Mouse (Mus musculus) testis, adult 2 months (tissue): ENCODE data around the gene Retreg1. TPM values are rescaled to one million over a fixed set of nuclear protein-coding genes. Genes with fewer than 3 reads are reported as not detected.

ENCODE experiments used
- H3K27ac ChIP-seq: fragments of 200-500 bp; 2 replicates; pipeline ENCODE4 v1.5.1; 2012; ENCODE audit warnings: low read depth, low read length; ENCODE audit not compliant: control insufficient read depth, insufficient read depth
- H3K27me3 ChIP-seq: fragments of 200-500 bp; 2 replicates; pipeline ENCODE4 v1.6.1; 2012; ENCODE audit warnings: mild to moderate bottlenecking, low read length, moderate library complexity; ENCODE audit not compliant: control insufficient read depth, insufficient read depth
- H3K36me3 ChIP-seq: fragments of 200-500 bp; 2 replicates; pipeline ENCODE4 v1.6.1; 2012; ENCODE audit warnings: mild to moderate bottlenecking, low read length; ENCODE audit not compliant: control insufficient read depth, insufficient read depth
- H3K4me1 ChIP-seq: fragments of 200-500 bp; 2 replicates; pipeline ENCODE4 v1.6.1; 2012; ENCODE audit warnings: low read length; ENCODE audit not compliant: control insufficient read depth, insufficient read depth
- H3K4me3 ChIP-seq: fragments of 200-500 bp; 2 replicates; pipeline ENCODE4 v1.5.1; 2012; ENCODE audit warnings: low read depth, mild to moderate bottlenecking, low read length, moderate library complexity, mixed read lengths; ENCODE audit not compliant: control insufficient read depth
- CTCF ChIP-seq: fragments of 200-500 bp; IDR thresholded peaks from 2 replicates; pipeline ENCODE4 v1.5.1; 2012; ENCODE audit warnings: low read depth, mild to moderate bottlenecking, inconsistent platforms, low read length, moderate library complexity; ENCODE audit not compliant: control insufficient read depth, insufficient read depth, insufficient replicate concordance
- POLR2A ChIP-seq: fragments of 200-500 bp; IDR thresholded peaks from 2 replicates; pipeline ENCODE4 v1.6.1; 2012; ENCODE audit warnings: low read depth, mild to moderate bottlenecking, inconsistent platforms, low read length, moderate library complexity; ENCODE audit not compliant: control insufficient read depth
- polyA plus RNA-seq: library from polyadenylated mRNA; depleted of rRNA; stranded (reverse); fragments of >200 nt; gene quantifications from 2 replicates; pipeline ENCODE4 v1.2.3, GENCODE M21; 2012

The Retreg1 gene
- polyA plus RNA-seq, 1 experiment = 46.1 TPM

DNA sequence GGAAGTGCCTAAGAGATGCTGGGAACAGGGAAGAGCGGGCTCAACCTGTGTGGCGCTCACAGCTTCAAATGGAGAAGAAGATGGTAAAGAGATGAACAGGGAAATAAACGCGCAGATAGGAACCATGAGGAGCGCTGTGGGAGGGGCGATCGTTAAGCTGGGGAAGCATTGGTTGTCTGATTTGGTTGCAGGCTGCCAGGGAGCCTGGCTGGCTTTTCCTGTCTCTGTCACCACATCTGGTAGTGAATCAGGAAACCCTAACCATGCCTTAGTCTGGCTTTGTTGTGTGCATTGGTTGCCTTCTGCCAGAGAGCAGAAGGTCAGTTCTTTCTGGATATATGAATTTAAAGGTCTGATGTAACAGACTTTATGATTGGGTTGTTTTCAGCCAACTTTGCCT, 28.5 kb downstream of the Retreg1 start:
- no peak overlapping the region for H3K27ac ChIP-seq
- no peak overlapping the region for H3K4me3 ChIP-seq
- no peaks in the 10 kb centered on the region for H3K27me3 ChIP-seq
- H3K4me1 ChIP-seq = peaks cover 4% of the 10 kb centered on the region
- no peak for TF ChIP-seq CTCF
- no peak for TF ChIP-seq POLR2A
- no peaks in the 10 kb centered on the region for H3K36me3 ChIP-seq

DNA sequence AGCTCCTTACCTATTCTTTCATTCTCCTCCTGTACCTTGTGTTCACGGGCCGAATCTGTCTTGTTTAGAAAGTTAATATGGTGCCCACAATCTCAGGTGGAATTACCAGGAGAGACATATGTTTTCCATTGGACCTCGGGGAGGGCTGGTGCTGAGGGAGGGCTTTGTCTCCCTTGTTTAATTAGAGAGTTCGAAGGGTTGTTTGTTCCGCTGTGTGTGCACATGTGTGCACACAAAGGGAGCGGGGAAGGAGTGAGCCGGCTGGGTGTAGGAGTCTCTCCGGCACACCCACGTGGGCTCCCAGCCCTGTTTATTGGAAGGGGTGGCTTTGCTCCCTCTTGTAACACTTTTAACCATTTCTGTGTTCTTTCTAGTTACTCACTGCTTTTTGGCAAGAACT, 29.1 kb downstream of the Retreg1 start:
- Histone ChIP-seq H3K27me3 (no peaks in the 10 kb centered on the region), H3K36me3 (no peaks in the 10 kb centered on the region), H3K4me3 (no peak overlapping the region), H3K4me1 (peaks cover 4% of the 10 kb centered on the region), H3K27ac (no peak overlapping the region)
- TF ChIP-seq CTCF = no peak
- no peak for TF ChIP-seq POLR2A

DNA sequence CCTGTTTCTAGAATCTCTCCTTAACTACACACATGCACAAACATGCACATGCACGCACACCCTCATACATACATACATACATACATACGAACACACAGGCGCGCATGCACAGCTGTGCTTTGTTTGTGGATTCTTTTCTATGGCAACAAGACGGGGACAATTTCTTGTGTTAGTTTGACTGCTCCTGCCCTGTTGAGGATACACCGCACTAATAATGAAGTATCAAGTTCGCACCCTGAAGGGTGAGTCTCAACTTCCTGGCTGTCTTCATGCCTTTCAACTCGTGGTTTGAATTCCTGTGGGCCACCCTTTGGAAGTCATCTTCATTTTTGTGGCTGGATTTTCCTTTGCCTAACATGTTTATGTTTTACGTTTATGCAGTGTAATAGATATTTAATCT, 29.7 kb downstream of the Retreg1 start:
- H3K27ac ChIP-seq = no peak overlapping the region
- no peaks in the 10 kb centered on the region for H3K27me3 ChIP-seq
- TF ChIP-seq POLR2A = no peak
- TF ChIP-seq CTCF = no peak
- H3K36me3 ChIP-seq = no peaks in the 10 kb centered on the region
- H3K4me1 ChIP-seq = peaks cover 4% of the 10 kb centered on the region
- no peak overlapping the region for H3K4me3 ChIP-seq

DNA sequence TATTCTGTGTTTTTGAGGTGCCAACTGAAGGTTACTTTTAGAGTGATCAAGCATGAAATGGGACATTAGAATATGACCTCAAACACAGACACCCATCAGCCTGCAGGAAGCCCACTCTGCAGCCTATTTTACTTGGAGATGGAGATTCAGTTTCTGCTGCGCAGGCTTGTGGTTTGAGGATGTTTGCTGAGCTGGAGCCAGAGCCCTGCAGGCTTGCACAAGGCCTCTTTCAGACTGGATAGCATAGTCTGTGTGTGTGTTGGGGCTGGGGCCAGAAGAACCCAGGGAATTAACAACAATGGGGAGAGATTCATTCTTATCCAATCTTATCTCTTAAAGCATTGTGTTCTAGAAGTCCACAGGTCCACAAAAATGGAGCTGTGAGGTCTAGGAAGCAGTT, 30.6 kb downstream of the Retreg1 start:
- peaks cover 4% of the 10 kb centered on the region for H3K4me1 ChIP-seq
- no peak overlapping the region for H3K4me3 ChIP-seq
- H3K27me3 ChIP-seq = no peaks in the 10 kb centered on the region
- TF ChIP-seq POLR2A (no peak), CTCF (no peak)
- H3K27ac ChIP-seq = no peak overlapping the region
- H3K36me3 ChIP-seq = no peaks in the 10 kb centered on the region

DNA sequence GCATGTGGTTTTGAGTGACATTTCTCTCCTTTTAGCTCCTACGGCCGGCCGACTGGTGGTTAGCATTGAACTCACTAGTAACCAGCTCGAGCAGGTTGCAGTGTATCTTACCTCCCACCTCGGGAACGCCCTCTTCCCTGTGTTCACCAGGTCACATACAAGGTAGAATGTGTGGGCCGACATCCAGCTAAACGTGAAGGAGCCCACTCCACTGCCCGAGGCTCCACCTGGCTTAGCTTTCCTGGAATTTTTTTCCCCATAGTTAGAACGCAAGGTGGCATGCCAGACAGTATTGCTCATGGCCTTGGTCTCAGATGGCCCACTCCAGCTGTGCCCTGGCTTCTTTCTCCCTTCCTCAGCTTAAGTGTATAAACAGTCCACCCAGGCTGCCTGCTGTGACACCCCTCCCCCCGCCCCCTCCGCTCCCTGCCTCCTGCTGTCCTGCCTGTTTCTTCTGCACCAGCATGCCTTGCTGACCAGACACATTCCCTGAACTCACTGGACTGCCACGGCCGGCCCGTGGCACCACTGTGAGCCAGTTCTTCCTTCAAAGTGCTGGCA, 33.7 kb downstream of the Retreg1 start:
- no peak overlapping the region for H3K27ac ChIP-seq
- no peaks in the 10 kb centered on the region for H3K36me3 ChIP-seq
- peaks cover 4% of the 10 kb centered on the region for H3K4me1 ChIP-seq
- no peak overlapping the region for H3K4me3 ChIP-seq
- TF ChIP-seq POLR2A (no peak), CTCF (no peak)
- H3K27me3 ChIP-seq = no peaks in the 10 kb centered on the region

DNA sequence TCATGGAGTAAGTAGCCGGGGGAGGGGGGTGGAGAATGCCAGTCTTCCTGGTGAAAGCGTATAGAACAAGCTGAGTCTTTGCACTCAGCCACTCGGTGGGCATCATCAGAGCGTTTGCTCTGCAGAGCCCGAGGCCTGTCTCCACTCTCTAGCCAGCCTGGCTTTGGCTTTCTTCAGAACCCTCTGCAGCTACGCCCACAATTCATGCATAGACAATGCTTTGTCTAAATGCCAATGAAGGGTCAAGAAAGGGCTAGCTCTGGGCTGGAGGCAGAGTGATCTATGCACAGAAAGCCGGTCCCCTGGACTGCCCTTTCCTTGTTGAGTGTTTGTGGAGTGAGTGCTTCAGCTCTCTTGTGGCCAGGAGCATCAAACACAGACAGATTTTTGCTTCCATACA, 34.8 kb downstream of the Retreg1 start:
- Histone ChIP-seq H3K27ac (no peak overlapping the region), H3K27me3 (no peaks in the 10 kb centered on the region), H3K4me1 (peaks cover 2% of the 10 kb centered on the region; the same call in 1 of the 2 replicates), H3K36me3 (no peaks in the 10 kb centered on the region), H3K4me3 (no peak overlapping the region)
- TF ChIP-seq POLR2A (no peak), CTCF (no peak)

DNA sequence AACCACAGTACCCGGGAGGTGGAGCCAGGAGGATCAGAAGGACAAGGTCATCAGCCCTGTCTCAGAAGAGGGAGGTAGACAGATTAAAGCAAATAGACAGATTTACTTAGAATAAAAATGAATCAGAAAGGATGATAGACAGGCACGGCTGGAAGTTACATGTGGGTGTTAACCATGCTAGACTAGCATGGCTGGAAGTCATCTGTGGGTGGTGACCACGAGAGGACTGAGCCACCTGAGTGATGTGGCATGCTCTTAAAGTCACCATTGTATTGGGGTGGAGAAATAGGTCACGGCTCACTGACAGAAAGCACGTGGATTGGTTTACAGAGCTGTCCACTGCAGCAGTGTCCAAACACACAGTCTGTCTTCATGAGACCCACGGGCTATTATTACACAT, 36.2 kb downstream of the Retreg1 start:
- H3K36me3 ChIP-seq = no peaks in the 10 kb centered on the region
- no peaks in the 10 kb centered on the region for H3K4me1 ChIP-seq
- H3K4me3 ChIP-seq = no peak overlapping the region
- no peaks in the 10 kb centered on the region for H3K27me3 ChIP-seq
- TF ChIP-seq POLR2A (no peak), CTCF (no peak)
- no peak overlapping the region for H3K27ac ChIP-seq

DNA sequence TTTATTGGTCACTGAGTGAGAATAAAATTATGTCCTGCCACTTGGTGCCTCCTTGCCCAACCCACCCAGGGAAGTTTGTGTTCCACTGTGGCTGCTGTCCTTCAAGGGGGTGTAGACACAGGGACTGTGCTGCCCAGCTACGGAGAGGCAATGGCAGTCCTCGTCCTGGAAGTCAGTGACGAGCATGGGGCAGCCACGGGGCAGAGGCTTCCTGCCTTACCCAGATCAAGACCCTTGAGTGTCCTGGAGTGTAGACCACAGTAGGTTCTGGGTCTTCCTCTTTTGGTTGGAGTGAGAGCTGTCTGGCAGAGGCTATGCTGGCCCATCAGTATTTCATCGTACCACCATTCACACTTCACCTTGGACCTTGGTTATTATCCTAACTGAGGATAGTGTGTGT, 37.2 kb downstream of the Retreg1 start:
- TF ChIP-seq CTCF = no peak
- TF ChIP-seq POLR2A = no peak
- no peaks in the 10 kb centered on the region for H3K36me3 ChIP-seq
- no peak overlapping the region for H3K4me3 ChIP-seq
- no peaks in the 10 kb centered on the region for H3K27me3 ChIP-seq
- no peak overlapping the region for H3K27ac ChIP-seq
- H3K4me1 ChIP-seq = no peaks in the 10 kb centered on the region
